Mouse (Mus musculus) Patski (cell line): ENCODE measurements around the gene Tm6sf2. TPM values are rescaled to one million over a fixed set of nuclear protein-coding genes. Genes with fewer than 3 reads are reported as not detected.

Source experiments
- ATAC-seq: fragments of 100-300 bp; one replicate; pipeline ENCODE4 v1.8.0; 2021
- CTCF ChIA-PET: fragments of 350-600 bp; sonication (Branson Sonifier 250); formaldehyde crosslinking; loops from one replicate; lab custom pipeline; 2022; ENCODE audit warnings: inconsistent platforms; lab: Charles Lee
- POLR2A ChIA-PET: fragments of 350-600 bp; sonication (Branson Sonifier 250); formaldehyde crosslinking; loops from one replicate; lab custom pipeline; 2022; ENCODE audit warnings: antibody characterized with exemption, inconsistent platforms; lab: Charles Lee
- DNase-seq: peaks from one replicate; pipeline ENCODE4 v3.0.0-alpha.2; 2011; ENCODE audit warnings: low read depth, low spot score
- H3K27me3 ChIP-seq: fragments of 371-371 bp; one replicate; pipeline ENCODE4 v1.5.1; 2021
- CTCF ChIP-seq: fragments of 100-300 bp; IDR thresholded peaks from one replicate; pipeline ENCODE4 v1.5.1; 2021
- in situ Hi-C: fragments of 300-500 bp; cut with MboI; formaldehyde crosslinking; loops from 3 replicates; pipeline ENCODE4 v1.11.1; 2018; ENCODE audit warnings: low pct_unique_long_range_greater_than_20kb, mixed read lengths
- polyA plus RNA-seq: library from polyadenylated mRNA; unstranded; gene quantifications from one replicate; pipeline ENCODE4 v1.2.3, GENCODE M21; 2021

The Tm6sf2 gene
- polyA plus RNA-seq, 1 experiment from 2014 or later, result 1.3 TPM

GRCm38 (mm10) chr8:70117611-70118010, 44.9 kb downstream of the Tm6sf2 start:
- peaks cover 64% of the 10 kb centered on the region for H3K27me3 ChIP-seq
- ChIA-PET CTCF (no interaction called here), POLR2A (no interaction called here)
- TF ChIP-seq CTCF, result no peak
- no peak for DNase-seq
- no peak for ATAC-seq
- in situ Hi-C loops, result no loop called here

DNA sequence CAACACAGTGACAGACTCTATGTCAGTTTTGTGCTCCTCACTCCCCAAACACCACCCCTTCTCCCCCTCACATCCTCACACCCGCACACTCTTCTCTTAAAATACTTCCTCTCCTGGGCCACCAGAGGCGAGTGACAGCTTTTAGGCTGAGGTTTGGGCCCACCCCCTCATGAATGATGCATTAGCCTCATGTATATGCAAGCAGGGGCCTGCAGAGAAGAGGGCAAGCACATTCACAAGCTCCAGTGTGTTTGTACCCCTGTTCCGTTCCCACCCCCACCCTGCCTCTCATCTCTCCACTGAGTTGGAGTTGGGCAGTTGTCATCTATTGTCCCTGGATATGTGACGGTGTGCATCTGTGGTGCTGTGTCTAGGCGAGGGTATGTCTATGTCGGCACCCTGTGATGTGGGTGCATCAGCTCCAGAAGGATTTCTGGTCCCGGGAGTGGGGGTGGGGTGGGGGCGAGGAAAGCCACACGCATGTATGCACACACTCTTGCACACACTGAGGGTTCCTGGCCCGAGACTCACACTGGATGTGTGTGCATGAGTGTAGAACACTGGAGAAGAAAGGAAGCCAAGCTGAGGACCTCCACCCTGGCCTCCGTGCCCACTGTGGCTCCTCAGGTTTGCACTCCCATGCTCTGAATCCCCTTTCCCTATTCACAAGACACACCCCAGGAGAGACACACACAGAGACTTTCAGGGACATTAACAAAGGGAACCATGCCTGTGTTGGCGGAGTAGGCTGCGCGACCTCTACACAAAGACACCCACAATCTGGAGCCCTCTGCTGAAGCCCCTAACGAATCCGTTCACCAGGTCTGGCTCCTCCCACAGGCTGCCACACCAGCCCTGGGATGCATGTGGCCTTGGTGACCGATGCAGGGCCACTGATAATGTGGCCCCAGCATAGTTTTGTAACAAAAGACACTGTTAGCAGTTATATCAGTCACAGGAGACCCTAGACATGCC, 46.3 kb downstream of the Tm6sf2 start:
- DNase-seq (no peak), ATAC-seq (no peak)
- in situ Hi-C loops, result no loop called here
- POLR2A ChIA-PET, result no interaction called here
- CTCF ChIA-PET, result interaction anchor here (1.3 kb wide), 1 partner anchor 21 kb away, joined by 3 read pairs; no protein-coding TSS in a partner anchor
- TF ChIP-seq CTCF, result no peak
- H3K27me3 ChIP-seq, result peaks cover 55% of the 10 kb centered on the region

- CTCF ChIA-PET, result no interaction called here
- in situ Hi-C loops, result no loop called here
- H3K27me3 ChIP-seq, result peaks cover 46% of the 10 kb centered on the region
- ATAC-seq, result no peak
- no peak for TF ChIP-seq CTCF
- DNase-seq, result no peak
- POLR2A ChIA-PET, result no interaction called here
Observed at GRCm38 (mm10) chr8:70120667-70121066, 47.9 kb downstream of the Tm6sf2 start, which contains the start of gene Ncan. Ncan (minus strand) TSS chr8:70120873.

DNA sequence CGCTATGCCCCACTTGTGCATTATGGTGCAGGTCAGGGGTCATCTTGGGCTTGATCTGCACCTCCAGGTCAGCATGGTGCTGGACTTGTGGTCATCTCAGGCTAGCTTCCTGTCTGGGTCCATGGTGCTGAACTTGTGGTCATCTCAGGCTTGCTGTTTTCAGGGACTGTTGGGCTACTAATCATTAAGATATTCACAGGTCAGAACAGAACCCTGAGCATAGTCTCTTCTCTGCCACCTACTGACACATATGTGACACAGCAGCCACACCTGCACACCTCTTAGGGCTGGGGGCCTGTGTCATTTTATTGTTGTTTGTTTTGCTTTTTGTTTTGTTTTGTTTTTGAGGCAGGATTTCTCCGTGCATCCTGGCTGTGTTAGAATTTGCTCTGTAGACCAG, 50.1 kb downstream of the Tm6sf2 start:
- TF ChIP-seq CTCF, result peak; percentile 80
- in situ Hi-C loops, result no loop called here
- peaks cover 32% of the 10 kb centered on the region for H3K27me3 ChIP-seq
- POLR2A ChIA-PET, result no interaction called here
- ATAC-seq, result peak; percentile 44
- CTCF ChIA-PET, result no interaction called here
- no peak for DNase-seq

GRCm38 (mm10) chr8:70124992-70125391, 52.3 kb downstream of the Tm6sf2 start:
- H3K27me3 ChIP-seq, result peaks cover 21% of the 10 kb centered on the region
- in situ Hi-C loops, result no loop called here
- ChIA-PET CTCF (no interaction called here), POLR2A (no interaction called here)
- ATAC-seq (no peak), DNase-seq (no peak)
- no peak for TF ChIP-seq CTCF

DNA sequence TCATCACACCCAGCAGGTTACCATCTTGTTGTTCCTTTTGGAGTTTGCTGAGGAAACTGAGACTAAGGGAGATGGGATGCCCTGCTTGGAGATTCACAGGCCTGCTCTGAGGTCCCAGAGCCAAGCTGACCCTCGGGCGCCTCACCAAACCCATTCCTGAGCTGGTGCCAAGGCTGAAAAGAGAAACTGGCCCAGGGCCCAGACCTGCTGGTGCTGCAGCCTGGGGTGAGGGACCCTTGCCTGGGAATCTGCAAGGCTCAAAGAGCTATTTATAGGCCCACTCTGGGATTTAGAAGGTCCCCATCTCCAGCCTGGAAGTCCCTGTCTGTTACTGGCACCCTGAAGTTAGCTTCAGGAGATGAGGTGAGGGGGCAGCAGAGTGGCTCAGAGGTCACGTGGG, 55.7 kb downstream of the Tm6sf2 start:
- peaks cover 10% of the 10 kb centered on the region for H3K27me3 ChIP-seq
- CTCF ChIA-PET, result no interaction called here
- no peak for ATAC-seq
- no peak for DNase-seq
- POLR2A ChIA-PET, result interaction anchor here (0.9 kb wide), 1 partner anchor 269 kb away, joined by 3 read pairs; no protein-coding TSS in a partner anchor
- no peak for TF ChIP-seq CTCF
- in situ Hi-C loops, result no loop called here

DNA sequence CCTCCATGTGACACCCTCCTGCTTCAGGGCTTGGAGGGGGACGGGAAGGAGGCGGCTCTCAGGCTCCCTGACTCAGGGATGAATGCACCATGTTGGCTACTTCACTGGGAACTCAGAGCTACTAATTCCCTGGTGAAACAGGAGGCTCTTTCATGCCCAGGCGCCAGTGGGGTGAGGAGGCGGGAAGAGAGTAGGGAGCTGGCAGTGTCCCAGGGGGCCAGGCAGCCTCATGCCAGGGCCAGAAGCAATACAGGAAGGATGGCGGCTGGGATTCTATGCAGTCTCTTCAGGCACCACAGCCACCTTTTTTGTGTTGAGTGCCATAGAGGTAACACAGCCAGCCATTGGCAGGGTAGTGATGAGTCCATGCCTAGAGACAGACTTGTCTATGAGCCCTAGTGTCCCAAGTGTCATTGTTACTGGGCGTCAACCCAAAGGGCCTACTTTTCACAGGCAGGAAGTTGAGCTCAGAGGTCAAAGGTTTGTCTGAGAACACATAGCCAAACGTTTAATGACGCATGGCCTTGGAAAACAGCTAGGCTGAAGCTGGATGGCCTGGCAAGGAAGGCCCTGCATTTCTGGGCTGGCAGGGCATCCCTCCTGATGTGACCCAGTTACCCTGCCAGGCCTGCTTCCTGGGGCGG, 56.7 kb downstream of the Tm6sf2 start:
- peaks cover 1% of the 10 kb centered on the region for H3K27me3 ChIP-seq
- in situ Hi-C loops, result no loop called here
- POLR2A ChIA-PET, result interaction anchor here (0.9 kb wide), 1 partner anchor 270 kb away, joined by 3 read pairs; no protein-coding TSS in a partner anchor
- CTCF ChIA-PET, result interaction anchor here (1.1 kb wide), 1 partner anchor 37 kb away, joined by 3 read pairs; no protein-coding TSS in a partner anchor
- DNase-seq, result no peak
- no peak for ATAC-seq
- TF ChIP-seq CTCF, result no peak

Other genes starting within 250 kb of the Tm6sf2 start
- gene Pbx4, start 240.4 kb upstream of the Tm6sf2 start, polyA plus RNA-seq, result 8.0 TPM
- 0.03 TPM for gene Cilp2, start 185.2 kb upstream of the Tm6sf2 start, polyA plus RNA-seq
- gene Tssk6, start 170.7 kb upstream of the Tm6sf2 start, polyA plus RNA-seq, result 3.7 TPM
- gene Ndufa13, start 170.4 kb upstream of the Tm6sf2 start, polyA plus RNA-seq, result 199 TPM
- gene Yjefn3, start 170.2 kb upstream of the Tm6sf2 start, polyA plus RNA-seq, result 5.3 TPM
- gene Gatad2a, start 76.5 kb upstream of the Tm6sf2 start, polyA plus RNA-seq, result 75.2 TPM
- 53.4 TPM for gene Mau2, start 30.2 kb upstream of the Tm6sf2 start, polyA plus RNA-seq
- 37.0 TPM for gene Sugp1, start 30.1 kb upstream of the Tm6sf2 start, polyA plus RNA-seq
- 7.3 TPM for gene Hapln4, start 10.5 kb downstream of the Tm6sf2 start, polyA plus RNA-seq
- gene Ncan, start 47.9 kb downstream of the Tm6sf2 start, polyA plus RNA-seq, result 0.01 TPM
- 35.1 TPM for gene Nr2c2ap, start 58.4 kb downstream of the Tm6sf2 start, polyA plus RNA-seq
- 19.6 TPM for gene Rfxank, start 66.2 kb downstream of the Tm6sf2 start, polyA plus RNA-seq
- 80.3 TPM for gene Borcs8, start 66.6 kb downstream of the Tm6sf2 start, polyA plus RNA-seq
- gene Mef2b, start 66.8 kb downstream of the Tm6sf2 start, polyA plus RNA-seq, result 0.54 TPM
- gene Tmem161a, start 99.4 kb downstream of the Tm6sf2 start, polyA plus RNA-seq, result 64.9 TPM
- 5.0 TPM for gene Slc25a42, start 139.4 kb downstream of the Tm6sf2 start, polyA plus RNA-seq
- 26.5 TPM for gene Sugp2, start 161.3 kb downstream of the Tm6sf2 start, polyA plus RNA-seq
- gene Armc6, start 161.5 kb downstream of the Tm6sf2 start, polyA plus RNA-seq, result 16.4 TPM
- 67.9 TPM for gene Homer3, start 209.9 kb downstream of the Tm6sf2 start, polyA plus RNA-seq
- gene Ddx49, start 229.6 kb downstream of the Tm6sf2 start, polyA plus RNA-seq, result 48.8 TPM
- 259 TPM for gene Cope, start 229.6 kb downstream of the Tm6sf2 start, polyA plus RNA-seq
- 2.5 TPM for gene Cers1, start 242.9 kb downstream of the Tm6sf2 start, polyA plus RNA-seq